Mouse (Mus musculus) midbrain, embryonic 15.5 days (tissue): Measurements from ENCODE around the gene Kctd8. TPM values are rescaled to one million over a fixed set of nuclear protein-coding genes. Genes with fewer than 3 reads are reported as not detected.
"Not testable (repeated sequence)": the region's sequence is repeated elsewhere in the genome, so short reads cannot be mapped to it uniquely, and the experiment has no call there.

ENCODE experiments used
- ATAC-seq: fragments of 200-750 bp; cut with Nextera tagmentation; replicated peaks from 2 replicates; pipeline ENCODE4 v1.8.0; 2017; ENCODE audit warnings: moderate TSS enrichment
- H3K27ac ChIP-seq: fragments of 300-500 bp; sonication (generic); 2 replicates; pipeline ENCODE4 v1.5.1; 2015; ENCODE audit warnings: mild to moderate bottlenecking, inconsistent platforms
- H3K27me3 ChIP-seq: fragments of 300-500 bp; sonication (generic); replicated peaks from 2 replicates; pipeline ENCODE4 v1.6.1; 2015; ENCODE audit warnings: inconsistent platforms
- H3K36me3 ChIP-seq: fragments of 300-500 bp; sonication (generic); replicated peaks from 2 replicates; pipeline ENCODE4 v1.6.1; 2015; ENCODE audit warnings: inconsistent platforms
- H3K4me1 ChIP-seq: fragments of 300-500 bp; sonication (generic); 2 replicates; pipeline ENCODE4 v1.6.1; 2015; ENCODE audit warnings: inconsistent platforms
- H3K4me2 ChIP-seq: fragments of 300-500 bp; sonication (generic); 2 replicates; pipeline ENCODE4 v1.6.1; 2015; ENCODE audit warnings: inconsistent platforms, mild to moderate bottlenecking, moderate library complexity
- H3K4me3 ChIP-seq: fragments of 300-500 bp; sonication (generic); 2 replicates; pipeline ENCODE4 v1.5.1; 2015; ENCODE audit warnings: mild to moderate bottlenecking, inconsistent platforms
- H3K9ac ChIP-seq: fragments of 300-500 bp; sonication (generic); 2 replicates; pipeline ENCODE4 v1.6.1; 2015; ENCODE audit warnings: mild to moderate bottlenecking, inconsistent platforms
- H3K9me3 ChIP-seq: fragments of 300-500 bp; sonication (generic); 2 replicates; pipeline ENCODE4 v1.6.1; 2016; ENCODE audit warnings: inconsistent platforms
- WGBS: fragments of 180-500 bp; shearing (Covaris S2); methylation state at CpG from one replicate; pipeline ENCODE4 v1.1.7; 2015; ENCODE audit warnings: mixed read lengths; 5-methylcytosine and 5-hydroxymethylcytosine counted together
- polyA plus RNA-seq: library from polyadenylated mRNA; unstranded; fragments of >200 nt; fragmentation: Nextera tagmentation; extraction: Ambion mirVana; gene quantifications from 2 replicates; pipeline ENCODE4 v1.2.1, GENCODE M21; 2015

The Kctd8 gene
- polyA plus RNA-seq, 1 experiment from 2014 or later: 19.3 TPM

GRCm38 (mm10) chr5:69284359-69284758 lies 57.1 kb downstream of the Kctd8 start:
- Histone ChIP-seq H3K36me3 (no peaks in the 10 kb centered on the region), H3K9ac (no peak overlapping the region), H3K9me3 (no peaks in the 10 kb centered on the region), H3K27ac (no peak overlapping the region), H3K4me3 (no peak overlapping the region), H3K4me1 (no peaks in the 10 kb centered on the region), H3K4me2 (no peak overlapping the region), H3K27me3 (no peaks in the 10 kb centered on the region)
- 88% methylated on average over 6 of the region's 6 CpGs for WGBS
- no peak for ATAC-seq

- WGBS: 80% methylated on average over 2 of the region's 2 CpGs
- H3K4me1 ChIP-seq: no peaks in the 10 kb centered on the region
- H3K9ac ChIP-seq: no peak overlapping the region
- no peaks in the 10 kb centered on the region for H3K9me3 ChIP-seq
- no peak overlapping the region for H3K27ac ChIP-seq
- no peak overlapping the region for H3K4me2 ChIP-seq
- no peaks in the 10 kb centered on the region for H3K36me3 ChIP-seq
- H3K27me3 ChIP-seq: no peaks in the 10 kb centered on the region
- no peak overlapping the region for H3K4me3 ChIP-seq
- no peak for ATAC-seq
These were observed 89.1 kb downstream of the Kctd8 start for GRCm38 (mm10) chr5:69252366-69252765.

- H3K4me3 ChIP-seq: no peak overlapping the region
- no peaks in the 10 kb centered on the region for H3K27me3 ChIP-seq
- no peak overlapping the region for H3K27ac ChIP-seq
- H3K4me1 ChIP-seq: no peaks in the 10 kb centered on the region
- H3K36me3 ChIP-seq: no peaks in the 10 kb centered on the region
- no peak overlapping the region for H3K4me2 ChIP-seq
- H3K9ac ChIP-seq: no peak overlapping the region
- H3K9me3 ChIP-seq: no peaks in the 10 kb centered on the region
- ATAC-seq: no peak
- WGBS: 83% methylated on average over 1 of the region's 1 CpGs
These were observed 99.5 kb downstream of the Kctd8 start for GRCm38 (mm10) chr5:69241931-69242330.

- H3K4me3 ChIP-seq: no peak overlapping the region
- 48% methylated on average over 4 of the region's 4 CpGs for WGBS
- ATAC-seq: no peak
- no peaks in the 10 kb centered on the region for H3K27me3 ChIP-seq
- H3K9ac ChIP-seq: no peak overlapping the region
- no peaks in the 10 kb centered on the region for H3K9me3 ChIP-seq
- H3K27ac ChIP-seq: no peak overlapping the region
- no peaks in the 10 kb centered on the region for H3K36me3 ChIP-seq
- H3K4me1 ChIP-seq: no peaks in the 10 kb centered on the region
- no peak overlapping the region for H3K4me2 ChIP-seq
These were observed 107.9 kb downstream of the Kctd8 start for GRCm38 (mm10) chr5:69233560-69233959.

GRCm38 (mm10) chr5:69231649-69232048 lies 109.8 kb downstream of the Kctd8 start:
- not testable (repeated sequence) for H3K4me3 ChIP-seq, H3K9ac ChIP-seq, H3K27me3 ChIP-seq, ATAC-seq, H3K27ac ChIP-seq, H3K4me1 ChIP-seq, H3K9me3 ChIP-seq, H3K36me3 ChIP-seq, H3K4me2 ChIP-seq
- 94% methylated on average over 1 of the region's 1 CpGs for WGBS

GRCm38 (mm10) chr5:69227147-69227546 lies 114.3 kb downstream of the Kctd8 start:
- no peaks in the 10 kb centered on the region for H3K4me1 ChIP-seq
- no peaks in the 10 kb centered on the region for H3K27me3 ChIP-seq
- no peak overlapping the region for H3K9ac ChIP-seq
- 98% methylated on average over 2 of the region's 2 CpGs for WGBS
- no peak overlapping the region for H3K27ac ChIP-seq
- no peak for ATAC-seq
- H3K4me3 ChIP-seq: no peak overlapping the region
- no peaks in the 10 kb centered on the region for H3K9me3 ChIP-seq
- H3K36me3 ChIP-seq: no peaks in the 10 kb centered on the region
- H3K4me2 ChIP-seq: no peak overlapping the region

GRCm38 (mm10) chr5:69222608-69223007 lies 118.9 kb downstream of the Kctd8 start:
- 90% methylated on average over 1 of the region's 1 CpGs for WGBS
- H3K9ac ChIP-seq: no peak overlapping the region
- H3K4me3 ChIP-seq: no peak overlapping the region
- no peaks in the 10 kb centered on the region for H3K4me1 ChIP-seq
- no peaks in the 10 kb centered on the region for H3K9me3 ChIP-seq
- H3K4me2 ChIP-seq: no peak overlapping the region
- no peak for ATAC-seq
- no peaks in the 10 kb centered on the region for H3K27me3 ChIP-seq
- H3K27ac ChIP-seq: no peak overlapping the region
- no peaks in the 10 kb centered on the region for H3K36me3 ChIP-seq

- no peak for ATAC-seq
- Histone ChIP-seq H3K27ac (no peak overlapping the region), H3K9ac (no peak overlapping the region), H3K4me2 (no peak overlapping the region), H3K36me3 (no peaks in the 10 kb centered on the region), H3K4me1 (no peaks in the 10 kb centered on the region), H3K9me3 (no peaks in the 10 kb centered on the region), H3K4me3 (no peak overlapping the region), H3K27me3 (no peaks in the 10 kb centered on the region)
- WGBS: 77% methylated on average over 3 of the region's 3 CpGs
These were observed 126.3 kb downstream of the Kctd8 start for GRCm38 (mm10) chr5:69215216-69215615.

- no peak for ATAC-seq
- Histone ChIP-seq H3K9ac (no peak overlapping the region), H3K4me1 (no peaks in the 10 kb centered on the region), H3K36me3 (no peaks in the 10 kb centered on the region), H3K27me3 (no peaks in the 10 kb centered on the region), H3K4me2 (no peak overlapping the region), H3K4me3 (no peak overlapping the region), H3K27ac (no peak overlapping the region), H3K9me3 (no peaks in the 10 kb centered on the region)
These were observed 132.1 kb downstream of the Kctd8 start for GRCm38 (mm10) chr5:69209401-69209800.

- Histone ChIP-seq H3K4me3 (no peak overlapping the region), H3K9me3 (no peaks in the 10 kb centered on the region), H3K27ac (no peak overlapping the region), H3K36me3 (no peaks in the 10 kb centered on the region), H3K4me2 (no peak overlapping the region), H3K4me1 (no peaks in the 10 kb centered on the region), H3K27me3 (no peaks in the 10 kb centered on the region), H3K9ac (no peak overlapping the region)
- 66% methylated on average over 2 of the region's 2 CpGs for WGBS
- ATAC-seq: no peak
These were observed 133.8 kb downstream of the Kctd8 start for GRCm38 (mm10) chr5:69207713-69208112.

GRCm38 (mm10) chr5:69159897-69160509 lies 181.5 kb downstream of the Kctd8 start:
- no peaks in the 10 kb centered on the region for H3K9me3 ChIP-seq
- WGBS: 60% methylated on average over 4 of the region's 4 CpGs
- no peak overlapping the region for H3K27ac ChIP-seq
- H3K36me3 ChIP-seq: no peaks in the 10 kb centered on the region
- H3K27me3 ChIP-seq: no peaks in the 10 kb centered on the region
- H3K4me3 ChIP-seq: no peak overlapping the region
- no peak for ATAC-seq
- H3K9ac ChIP-seq: no peak overlapping the region
- H3K4me2 ChIP-seq: no peak overlapping the region
- H3K4me1 ChIP-seq: no peaks in the 10 kb centered on the region

GRCm38 (mm10) chr5:69156489-69156888 lies 185.0 kb downstream of the Kctd8 start:
- no peak for ATAC-seq
- Histone ChIP-seq H3K36me3 (no peaks in the 10 kb centered on the region), H3K9me3 (no peaks in the 10 kb centered on the region), H3K4me2 (no peak overlapping the region), H3K4me3 (no peak overlapping the region), H3K4me1 (no peaks in the 10 kb centered on the region), H3K27ac (no peak overlapping the region), H3K9ac (no peak overlapping the region), H3K27me3 (no peaks in the 10 kb centered on the region)
- WGBS: 83% methylated on average over 3 of the region's 3 CpGs

- H3K36me3 ChIP-seq: no peaks in the 10 kb centered on the region
- ATAC-seq: no peak
- WGBS: 93% methylated on average over 2 of the region's 2 CpGs
- H3K9ac ChIP-seq: no peak overlapping the region
- no peaks in the 10 kb centered on the region for H3K4me1 ChIP-seq
- H3K27ac ChIP-seq: no peak overlapping the region
- H3K9me3 ChIP-seq: no peaks in the 10 kb centered on the region
- H3K4me3 ChIP-seq: no peak overlapping the region
- H3K27me3 ChIP-seq: no peaks in the 10 kb centered on the region
- H3K4me2 ChIP-seq: no peak overlapping the region
These were observed 195.7 kb downstream of the Kctd8 start for GRCm38 (mm10) chr5:69145827-69146226.
